Mouse (Mus musculus): ENCODE results near the gene Rbm17. TPM values are rescaled to one million over a fixed set of nuclear protein-coding genes. Genes with fewer than 3 reads are reported as not detected.
"Not testable (repeated sequence)": the region's sequence is repeated elsewhere in the genome, so short reads cannot be mapped to it uniquely, and the experiment has no call there.

Gene Rbm17
- total RNA-seq (2021) = 10 to 100 TPM; 72.4 to 86.0 TPM

DNA sequence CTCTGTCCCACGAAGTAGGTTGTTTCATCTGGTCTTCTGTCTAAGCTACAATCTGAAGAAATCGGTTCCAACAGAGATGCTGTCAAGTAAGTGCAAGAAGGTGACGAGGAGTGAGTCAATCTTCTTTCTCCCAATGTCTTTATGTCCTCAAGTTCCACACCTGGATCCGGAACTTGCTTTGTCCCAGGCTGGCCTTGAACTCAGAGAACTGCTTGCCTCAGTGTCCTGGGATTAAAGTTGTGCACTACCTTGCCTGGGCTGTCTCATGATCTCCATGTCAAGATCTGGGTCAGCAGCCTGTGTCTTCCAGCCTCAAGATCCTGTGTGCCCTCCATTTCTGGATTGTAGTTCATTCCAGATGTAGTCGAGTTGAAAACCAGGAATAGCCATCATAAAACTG lies at the start of gene Rbm17:
TSS of gene Rbm17 (minus strand) at position 101 of the 400 bp plus-strand sequence.
- no peak for DNase-seq

GRCm38 (mm10) chr2:11653330-11653729 lies 49.4 kb upstream of the Rbm17 start:
- no peak for DNase-seq

GRCm38 (mm10) chr2:11652780-11653179 lies 48.8 kb upstream of the Rbm17 start:
- DNase-seq = no peak

DNA sequence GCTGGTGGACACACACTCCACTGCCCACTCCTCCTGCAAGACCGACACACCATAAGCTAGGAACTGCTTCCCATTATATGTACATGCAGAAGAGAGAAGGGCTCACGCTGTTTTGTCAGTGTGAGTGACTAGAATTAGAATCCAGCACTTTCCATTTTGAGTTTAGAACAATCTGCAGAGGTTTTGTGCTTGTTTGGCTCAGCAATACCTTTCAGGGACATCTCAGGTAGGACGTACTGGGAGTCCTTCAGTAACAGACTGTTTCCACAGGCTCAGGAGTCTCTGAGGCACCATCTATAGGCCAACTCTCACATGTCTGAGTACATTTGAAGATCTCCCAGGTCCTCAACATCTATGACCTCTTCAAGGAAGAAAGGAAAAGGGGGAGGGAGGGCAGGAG lies 48.2 kb upstream of the Rbm17 start:
- no peak for DNase-seq

DNA sequence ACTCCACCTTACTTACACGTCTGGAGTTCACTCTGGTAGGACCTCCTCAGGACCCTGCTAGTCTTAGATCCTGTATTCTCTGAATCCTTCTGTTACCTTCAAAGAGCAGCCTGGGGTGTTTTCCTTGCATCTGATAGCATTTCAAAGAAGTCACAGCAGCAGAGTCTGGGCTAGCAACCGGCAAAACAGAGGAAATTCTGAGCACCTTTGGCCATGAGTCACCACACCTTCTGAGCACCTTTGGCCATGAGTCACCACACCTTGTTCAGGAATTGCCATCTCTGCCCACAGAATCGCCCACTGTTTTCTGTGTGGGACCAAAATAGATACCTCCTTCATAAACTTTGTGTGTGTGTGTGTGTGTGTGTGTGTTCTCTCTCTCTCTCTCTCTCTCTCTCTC lies 47.5 kb upstream of the Rbm17 start:
- no peak for DNase-seq

GRCm38 (mm10) chr2:11645297-11645696 lies 41.3 kb upstream of the Rbm17 start:
- DNase-seq = no peak

GRCm38 (mm10) chr2:11644057-11644456 lies 40.1 kb upstream of the Rbm17 start:
- DNase-seq = no peak

DNA sequence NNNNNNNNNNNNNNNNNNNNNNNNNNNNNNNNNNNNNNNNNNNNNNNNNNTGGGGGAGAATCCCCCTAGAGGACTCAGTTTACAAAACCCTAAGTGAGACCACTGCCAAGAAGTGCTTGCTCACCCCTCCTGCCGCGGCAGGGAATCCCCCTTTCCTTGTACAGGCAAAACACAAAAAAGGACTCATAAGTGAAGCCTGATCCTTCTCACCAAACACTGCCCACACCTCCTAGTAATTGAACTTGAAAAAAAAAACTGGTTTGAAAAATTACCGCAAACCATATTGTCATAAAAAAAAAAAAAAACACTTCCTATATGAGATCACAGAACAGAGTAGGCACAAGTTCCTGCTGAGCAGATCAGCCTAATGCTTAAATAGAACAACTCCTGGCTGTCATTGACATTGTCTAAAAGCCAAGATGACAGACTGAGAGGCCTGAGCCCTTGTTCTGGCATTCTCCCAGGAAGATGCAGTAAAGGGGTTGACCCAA lies 38.5 kb upstream of the Rbm17 start, which contains the start of gene Il2ra:
TSS of gene Il2ra (plus strand) at position 357 of the 491 bp plus-strand sequence.
- DNase-seq = no peak

GRCm38 (mm10) chr2:11637115-11637514 lies 33.2 kb upstream of the Rbm17 start:
- DNase-seq = no peak

- DNase-seq = no peak
Observed at GRCm38 (mm10) chr2:11636138-11636480, 32.2 kb upstream of the Rbm17 start.

DNA sequence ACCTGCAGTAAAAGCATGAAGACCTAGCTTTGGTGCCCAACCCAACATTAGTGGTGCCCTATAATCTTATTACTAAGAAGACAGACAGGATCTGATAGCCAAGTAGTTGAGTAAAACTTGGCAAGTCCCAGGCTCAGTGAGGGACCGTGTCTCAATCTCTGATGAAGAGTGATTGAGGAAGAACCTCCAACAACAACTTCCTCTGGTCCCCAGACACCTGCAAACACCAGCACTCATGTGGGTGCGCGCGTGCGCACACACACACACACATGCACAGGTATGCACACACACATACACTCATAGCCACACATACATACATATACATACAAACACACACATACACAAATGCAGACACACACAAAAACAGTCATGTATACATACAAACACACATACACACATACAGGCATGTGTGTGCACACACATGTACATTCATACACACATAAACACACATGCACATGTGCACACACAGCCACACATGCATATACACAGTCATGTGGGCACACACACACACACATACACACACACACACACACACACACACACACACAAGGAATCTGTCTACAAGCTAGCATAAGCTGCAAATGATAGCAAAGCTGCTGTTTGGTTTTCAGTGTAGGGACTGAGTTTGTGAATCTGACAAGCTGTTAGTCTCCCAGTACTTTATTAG lies 31.7 kb upstream of the Rbm17 start:
- no peak for DNase-seq

DNA sequence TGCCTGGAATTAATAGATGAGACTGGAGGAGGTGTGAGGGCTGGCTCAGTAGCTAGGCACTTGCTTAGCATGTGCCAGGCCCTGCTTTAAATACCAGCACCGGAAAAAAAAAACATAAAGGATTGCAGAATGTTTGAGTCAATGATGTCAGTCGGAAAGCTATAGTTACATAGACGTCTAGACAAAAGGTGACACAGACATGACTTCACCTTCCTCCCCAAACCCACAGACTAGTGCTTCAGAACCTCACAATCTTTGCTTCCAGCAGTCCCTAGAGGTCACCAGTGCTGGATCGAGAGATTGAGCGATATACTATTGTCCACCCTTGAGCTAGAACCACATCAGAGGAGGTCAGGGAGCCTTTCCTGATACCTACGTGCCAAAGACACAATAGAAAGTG lies 31.1 kb upstream of the Rbm17 start:
- no peak for DNase-seq

- DNase-seq = no peak
Observed at GRCm38 (mm10) chr2:11625890-11626289, 21.9 kb upstream of the Rbm17 start, which contains the start of gene Gm17490. Gene Gm17490, minus strand, starts transcription at chr2:11626264.

- DNase-seq = no peak
Observed at GRCm38 (mm10) chr2:11623726-11624125, 19.8 kb upstream of the Rbm17 start.

DNA sequence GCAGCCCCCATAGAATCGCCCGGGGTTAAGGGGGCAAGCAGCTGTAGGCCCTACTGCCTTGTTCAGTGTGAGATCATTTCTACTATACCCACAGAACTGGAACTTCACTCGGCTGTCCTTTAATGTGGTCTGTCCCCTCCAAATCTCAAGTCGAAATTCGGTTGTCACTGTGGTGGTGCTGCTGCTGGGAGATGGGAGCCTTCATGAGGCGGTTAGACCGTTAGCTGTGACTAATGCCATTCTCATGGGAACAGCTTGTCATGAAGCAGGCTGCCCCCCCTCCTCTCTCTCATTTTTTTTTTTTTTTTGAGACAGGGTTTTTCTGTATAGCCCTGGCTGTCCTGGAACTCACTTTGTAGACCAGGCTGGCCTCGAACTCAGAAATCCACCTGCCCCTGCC lies 19.2 kb upstream of the Rbm17 start:
- no peak for DNase-seq

GRCm38 (mm10) chr2:11619598-11619997 lies 15.6 kb upstream of the Rbm17 start:
- no peak for DNase-seq

DNA sequence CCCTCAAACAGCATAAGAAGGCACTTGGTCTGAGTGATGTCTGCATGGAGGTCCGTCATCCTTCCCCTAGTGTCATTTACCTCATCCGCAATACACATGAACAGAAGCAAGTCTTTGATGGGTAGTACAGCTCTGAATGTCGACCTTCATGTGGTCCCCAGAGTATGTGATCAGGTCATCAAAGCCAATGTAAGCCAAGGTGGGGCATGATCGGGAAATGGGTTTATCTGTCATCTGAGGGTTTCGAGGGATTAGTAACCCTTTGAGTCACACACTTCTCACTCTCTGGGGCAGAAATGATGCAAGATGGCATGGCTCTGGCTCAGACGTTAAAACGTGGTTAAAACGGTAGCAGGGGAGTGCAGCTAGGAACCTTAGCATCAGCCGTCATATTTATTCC lies 12.9 kb upstream of the Rbm17 start:
- DNase-seq = no peak

GRCm38 (mm10) chr2:11612939-11613338 lies 9.0 kb upstream of the Rbm17 start:
- not testable (repeated sequence) for DNase-seq

DNA sequence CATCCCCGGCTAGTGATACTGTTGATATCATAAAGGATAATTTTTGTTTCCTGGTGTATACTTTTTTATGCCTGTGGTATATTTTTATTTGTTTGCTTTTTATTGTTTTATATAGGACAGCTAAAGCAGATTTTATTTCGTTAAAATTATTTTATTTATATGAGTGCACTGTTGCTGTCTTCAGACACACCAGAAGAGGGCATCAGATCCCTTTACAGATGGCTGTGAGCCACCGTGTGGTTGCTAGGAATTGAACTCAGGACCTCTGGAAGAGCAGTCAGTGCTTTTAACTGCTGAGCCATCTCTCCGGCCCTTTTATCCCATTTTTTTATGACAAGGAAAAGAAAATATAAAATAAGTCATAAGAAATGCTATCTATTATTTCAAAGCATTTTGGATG lies 2.8 kb upstream of the Rbm17 start:
- DNase-seq = not testable (repeated sequence)

DNA sequence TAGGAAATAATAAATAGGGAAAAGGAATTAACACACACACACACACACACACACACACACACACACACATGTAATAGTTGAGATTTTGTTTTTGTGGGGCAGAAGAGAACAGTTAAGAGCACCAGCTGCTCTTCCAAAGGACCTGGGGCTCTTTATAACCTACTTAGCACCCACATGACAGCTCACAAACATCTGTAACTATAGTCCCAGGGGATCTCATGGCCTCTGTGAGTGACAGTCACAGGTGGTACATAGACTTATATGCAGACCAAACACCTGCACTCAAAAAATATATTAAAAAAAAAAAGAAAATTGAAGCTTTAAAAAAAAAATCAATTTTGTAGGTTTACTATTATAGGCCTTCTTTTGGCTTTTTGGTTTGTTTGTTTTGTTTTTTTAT lies 958 bp upstream of the Rbm17 start:
- no peak for DNase-seq

DNA sequence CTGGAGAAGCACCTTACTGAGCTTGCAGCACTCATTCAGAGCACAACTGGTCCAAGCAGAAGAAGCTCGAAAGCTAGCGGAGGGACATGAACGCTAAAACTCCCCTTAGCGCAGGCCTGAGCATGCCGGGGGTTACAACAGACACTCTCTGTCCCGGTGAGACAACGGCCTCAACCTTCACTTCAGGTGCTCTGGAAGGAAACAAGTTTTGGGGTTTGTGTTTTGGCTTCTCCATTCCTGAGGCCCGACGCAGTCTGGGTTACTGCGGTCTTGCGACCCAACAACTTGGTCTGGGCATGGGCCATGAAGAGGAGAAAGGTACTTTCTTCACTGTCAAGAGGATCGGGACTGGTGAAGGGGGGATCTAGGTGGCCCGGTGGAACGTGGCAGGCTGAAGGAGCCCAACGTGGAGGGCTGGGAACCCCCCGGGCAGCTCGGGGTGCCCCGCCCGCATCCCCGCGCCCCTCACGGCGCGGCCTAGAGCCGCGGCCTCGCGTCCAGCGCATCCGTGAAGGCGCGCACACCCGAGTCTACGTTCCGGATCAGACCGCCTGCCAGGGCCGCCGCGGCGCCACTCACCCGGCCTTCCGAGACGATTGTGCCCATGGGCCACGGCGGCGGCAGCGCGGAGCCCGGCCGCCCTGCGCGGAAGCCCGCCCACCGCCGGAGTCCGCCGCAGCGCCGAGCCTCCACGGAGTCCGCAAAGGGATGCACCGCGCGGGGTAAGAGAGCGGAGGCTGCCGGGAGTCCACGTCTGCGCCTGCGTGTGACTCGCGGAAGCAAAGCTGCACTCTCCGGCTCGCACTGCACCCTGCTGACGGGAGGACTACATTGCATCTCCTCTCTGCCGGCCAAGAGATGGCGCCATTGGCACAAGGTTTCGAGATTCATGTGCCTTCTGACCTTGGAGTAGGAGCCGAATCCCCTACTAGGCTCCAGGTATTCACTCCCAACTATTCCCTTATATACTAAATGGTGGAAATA lies 1.2 kb downstream of the Rbm17 start:
- peak; percentile 93 to 95 for DNase-seq

DNA sequence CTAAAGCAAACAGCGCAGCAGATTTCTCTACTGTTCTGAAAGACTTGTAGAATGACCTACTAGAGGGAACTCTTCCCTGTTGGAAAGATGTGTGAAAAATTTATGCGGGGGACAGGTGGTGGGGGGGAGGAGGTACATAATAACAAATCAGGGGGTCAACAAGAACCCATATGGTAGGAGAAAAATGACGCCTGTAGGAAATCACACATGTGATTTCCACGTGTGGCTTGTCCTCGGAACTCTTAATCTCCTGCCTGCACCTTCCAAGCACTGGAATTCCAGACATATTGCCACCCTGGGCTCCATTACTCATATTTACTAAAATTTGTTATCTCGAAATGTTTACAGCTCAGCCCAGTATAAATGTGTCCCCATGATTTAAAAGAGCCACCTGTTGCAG lies 2.2 kb downstream of the Rbm17 start:
- DNase-seq = no peak

GRCm38 (mm10) chr2:11597906-11598305 lies 6.0 kb downstream of the Rbm17 start:
- no peak for DNase-seq

GRCm38 (mm10) chr2:11596690-11597089 lies 7.3 kb downstream of the Rbm17 start:
- no peak for DNase-seq

Data from layer of hippocampus, postnatal 36 days (tissue).